Mouse (Mus musculus): Measurements from ENCODE around the gene Slc7a9. TPM values are rescaled to one million over a fixed set of nuclear protein-coding genes. Genes with fewer than 3 reads are reported as not detected.

Gene Slc7a9
- polyA plus RNA-seq, 1 experiment from 2014 or later: 0.27 TPM

DNA sequence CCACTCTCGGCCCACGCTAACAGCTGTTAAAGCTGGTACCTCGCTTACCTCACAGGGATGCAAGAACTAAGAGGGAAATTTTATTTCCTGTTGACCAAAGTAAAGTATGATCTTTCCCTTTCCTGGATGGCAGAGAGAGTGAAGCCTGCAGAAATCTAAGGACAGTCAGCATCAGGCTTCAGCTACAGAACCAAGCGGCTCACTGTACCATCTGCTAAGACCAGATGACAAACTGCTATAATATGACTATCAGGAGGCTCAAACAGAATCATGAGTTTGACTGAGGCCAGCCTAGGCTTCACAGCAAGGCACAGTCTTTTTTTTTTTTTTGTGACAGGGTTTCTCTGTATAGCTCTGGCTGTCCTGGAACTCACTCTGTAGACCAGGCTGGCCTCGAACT lies 16.4 kb downstream of the Slc7a9 start:
- H3K4me1 ChIP-seq (ENCODE audit: insufficient read depth): no peaks in the 10 kb centered on the region
- DNase-seq: no peak
- WGBS (ENCODE audit: insufficient replicate concordance): 88% methylated on average over 5 of the region's 5 CpGs
- no peak overlapping the region for H3K4me3 ChIP-seq (ENCODE audit: low read depth, low read length)
- H3K27me3 ChIP-seq (ENCODE audit: insufficient read depth, low read length): no peaks in the 10 kb centered on the region
- TF ChIP-seq CTCF (IDR thresholded peaks at IDR 0.05; ENCODE audit: low read depth): no peak
- TF ChIP-seq EP300 (IDR thresholded peaks at IDR 0.05; ENCODE audit: low read depth): no peak
- H3K4me2 ChIP-seq (ENCODE audit: low read depth, low read length): no peak overlapping the region
- no peaks in the 10 kb centered on the region for H3K36me3 ChIP-seq (replicated peaks; ENCODE audit: insufficient read depth, low read length)
- no peak overlapping the region for H3K9ac ChIP-seq (replicated peaks)
- H3K9me3 ChIP-seq (ENCODE audit: low read length): no peaks in the 10 kb centered on the region
- no peak for ATAC-seq
- H3K27ac ChIP-seq (ENCODE audit: low read depth): no peak overlapping the region

DNA sequence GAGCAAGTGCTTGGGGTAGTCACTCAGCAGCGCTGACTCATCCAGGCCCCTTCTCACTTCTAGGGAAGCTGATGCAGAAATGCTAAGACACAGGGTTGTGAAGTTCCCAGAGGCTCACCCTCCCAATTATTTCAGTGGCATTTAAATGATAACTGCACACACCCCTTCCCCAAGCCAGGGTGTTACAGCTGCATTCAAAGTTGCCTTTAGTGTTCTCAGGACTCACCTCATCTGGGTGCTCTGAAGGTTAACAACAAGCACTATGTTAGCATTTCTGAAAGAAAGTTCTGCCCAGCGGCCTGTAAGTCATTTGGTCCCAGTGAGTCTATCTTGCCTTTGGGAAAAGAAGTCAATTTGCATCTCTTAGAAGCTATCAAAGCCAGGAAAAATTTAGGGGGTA lies 19.3 kb downstream of the Slc7a9 start:
- no peaks in the 10 kb centered on the region for H3K36me3 ChIP-seq (replicated peaks; ENCODE audit: insufficient read depth, low read length)
- WGBS (ENCODE audit: insufficient replicate concordance): 56% methylated on average over 2 of the region's 2 CpGs
- no peak overlapping the region for H3K4me3 ChIP-seq (ENCODE audit: low read depth, low read length)
- H3K27me3 ChIP-seq (ENCODE audit: insufficient read depth, low read length): no peaks in the 10 kb centered on the region
- no peak for ATAC-seq
- no peak overlapping the region for H3K9ac ChIP-seq (replicated peaks)
- no peak overlapping the region for H3K27ac ChIP-seq (ENCODE audit: low read depth)
- H3K4me2 ChIP-seq (ENCODE audit: low read depth, low read length): no peak overlapping the region
- TF ChIP-seq EP300 (IDR thresholded peaks at IDR 0.05; ENCODE audit: low read depth): no peak
- no peak for TF ChIP-seq CTCF (IDR thresholded peaks at IDR 0.05; ENCODE audit: low read depth)
- DNase-seq: no peak
- no peaks in the 10 kb centered on the region for H3K9me3 ChIP-seq (ENCODE audit: low read length)
- no peaks in the 10 kb centered on the region for H3K4me1 ChIP-seq (ENCODE audit: insufficient read depth)

DNA sequence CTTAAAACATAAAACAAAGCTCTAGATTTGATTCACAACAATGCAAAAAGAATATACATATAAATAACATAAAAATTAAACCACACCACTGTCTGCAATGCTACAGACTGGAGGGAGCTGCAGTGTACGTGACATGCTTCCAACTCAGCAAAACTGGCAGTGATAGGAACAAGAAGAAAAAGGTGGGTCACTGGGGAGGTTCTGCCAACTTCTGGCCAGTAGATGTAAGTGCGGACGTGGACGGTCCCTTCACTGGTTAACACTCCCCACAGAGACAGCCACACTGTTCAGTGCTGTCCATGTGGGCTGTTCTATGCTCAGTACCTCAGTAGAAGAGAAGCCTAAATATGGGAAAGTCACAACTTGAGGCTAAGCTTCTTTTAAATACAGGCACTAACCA lies 22.2 kb downstream of the Slc7a9 start:
- H3K4me1 ChIP-seq (ENCODE audit: insufficient read depth): no peaks in the 10 kb centered on the region
- TF ChIP-seq CTCF (IDR thresholded peaks at IDR 0.05; ENCODE audit: low read depth) (peak; percentile 35), EP300 (IDR thresholded peaks at IDR 0.05; ENCODE audit: low read depth) (no peak)
- no peaks in the 10 kb centered on the region for H3K27me3 ChIP-seq (ENCODE audit: insufficient read depth, low read length)
- H3K36me3 ChIP-seq (replicated peaks; ENCODE audit: insufficient read depth, low read length): no peaks in the 10 kb centered on the region
- H3K4me3 ChIP-seq (ENCODE audit: low read depth, low read length): no peak overlapping the region
- no peak overlapping the region for H3K9ac ChIP-seq (replicated peaks)
- ATAC-seq (no peak), DNase-seq (no peak)
- H3K9me3 ChIP-seq (ENCODE audit: low read length): no peaks in the 10 kb centered on the region
- WGBS (ENCODE audit: insufficient replicate concordance): 45% methylated on average over 4 of the region's 4 CpGs
- no peak overlapping the region for H3K27ac ChIP-seq (ENCODE audit: low read depth)
- H3K4me2 ChIP-seq (ENCODE audit: low read depth, low read length): no peak overlapping the region

DNA sequence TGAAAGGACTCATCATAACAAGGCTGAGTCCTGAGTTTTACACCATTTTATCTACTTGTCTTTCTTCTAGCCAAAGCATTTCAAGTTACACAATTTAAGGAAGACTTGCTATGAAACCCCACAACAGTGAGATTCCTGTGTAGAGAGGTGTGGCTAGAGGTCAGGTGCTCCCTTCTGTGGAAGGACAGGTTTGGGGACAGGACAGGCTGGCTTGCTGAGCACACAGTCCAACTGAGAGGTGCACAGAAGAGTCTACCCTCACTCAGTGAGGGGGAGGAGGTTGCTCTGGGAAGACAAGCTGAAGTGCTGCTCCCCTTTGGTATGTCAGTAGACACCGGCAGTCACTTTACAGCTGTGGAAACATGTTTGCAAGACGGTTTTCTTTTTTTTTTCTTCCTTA lies 27.9 kb downstream of the Slc7a9 start:
- WGBS (ENCODE audit: insufficient replicate concordance): 74% methylated on average over 2 of the region's 2 CpGs

DNA sequence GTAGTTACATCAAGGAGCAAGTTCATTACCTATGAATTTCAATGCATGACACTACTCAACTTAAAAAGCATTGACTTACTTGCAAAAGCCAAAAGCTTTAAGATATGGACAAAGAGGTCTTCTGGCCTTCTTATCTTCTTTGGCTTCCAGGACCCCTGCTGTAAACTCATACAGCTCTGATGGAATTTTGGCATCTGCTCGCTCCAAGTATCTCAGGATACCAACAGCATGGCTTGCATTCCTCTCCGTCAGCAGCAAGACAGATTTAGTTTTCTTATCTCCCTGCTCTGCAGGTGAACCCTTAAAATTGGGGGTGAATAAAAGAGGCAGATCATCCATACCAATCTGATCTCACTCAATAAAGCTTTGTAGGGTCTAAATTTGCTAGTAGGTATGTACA lies 36.5 kb downstream of the Slc7a9 start:
- TF ChIP-seq CTCF (IDR thresholded peaks at IDR 0.05; ENCODE audit: low read depth) (no peak), EP300 (IDR thresholded peaks at IDR 0.05; ENCODE audit: low read depth) (no peak)

More for the DNA sequence above, 27.9 kb downstream of the Slc7a9 start:
- DNase-seq (no peak), ATAC-seq (no peak)
- no peak overlapping the region for H3K27ac ChIP-seq (ENCODE audit: low read depth)
- no peaks in the 10 kb centered on the region for H3K4me1 ChIP-seq (ENCODE audit: insufficient read depth)
- no peak overlapping the region for H3K9ac ChIP-seq (replicated peaks)
- H3K36me3 ChIP-seq (replicated peaks; ENCODE audit: insufficient read depth, low read length): no peaks in the 10 kb centered on the region
- H3K4me2 ChIP-seq (ENCODE audit: low read depth, low read length): no peak overlapping the region
- H3K27me3 ChIP-seq (ENCODE audit: insufficient read depth, low read length): no peaks in the 10 kb centered on the region
- no peak overlapping the region for H3K4me3 ChIP-seq (ENCODE audit: low read depth, low read length)
- no peaks in the 10 kb centered on the region for H3K9me3 ChIP-seq (ENCODE audit: low read length)
- TF ChIP-seq EP300 (IDR thresholded peaks at IDR 0.05; ENCODE audit: low read depth) (no peak), CTCF (IDR thresholded peaks at IDR 0.05; ENCODE audit: low read depth) (no peak)

DNA sequence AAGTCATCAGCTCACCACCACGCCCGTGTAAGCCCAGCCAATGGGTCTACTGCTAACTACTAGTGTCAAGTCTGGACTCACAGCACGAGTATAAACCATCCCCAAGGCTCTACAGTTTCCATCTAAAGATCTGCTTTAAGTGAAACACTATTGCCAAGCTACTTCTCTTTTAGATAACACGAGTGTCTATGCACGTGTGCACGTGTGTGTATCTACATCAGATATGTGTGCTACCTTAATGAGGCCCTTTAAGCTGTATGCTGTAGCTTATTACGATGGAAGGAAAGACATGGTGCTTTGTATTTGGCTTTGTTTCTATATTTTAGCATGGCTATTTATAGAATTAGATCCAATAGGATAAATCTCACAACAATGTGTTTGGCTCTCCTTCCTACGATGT lies 38.0 kb downstream of the Slc7a9 start:
- DNase-seq (no peak), ATAC-seq (no peak)
- Histone ChIP-seq H3K9ac (replicated peaks) (no peak overlapping the region), H3K4me1 (ENCODE audit: insufficient read depth) (no peaks in the 10 kb centered on the region), H3K27me3 (ENCODE audit: insufficient read depth, low read length) (no peaks in the 10 kb centered on the region), H3K36me3 (replicated peaks; ENCODE audit: insufficient read depth, low read length) (no peaks in the 10 kb centered on the region), H3K27ac (ENCODE audit: low read depth) (no peak overlapping the region), H3K4me2 (ENCODE audit: low read depth, low read length) (no peak overlapping the region), H3K4me3 (ENCODE audit: low read depth, low read length) (no peak overlapping the region), H3K9me3 (ENCODE audit: low read length) (no peaks in the 10 kb centered on the region)
- TF ChIP-seq CTCF (IDR thresholded peaks at IDR 0.05; ENCODE audit: low read depth) (no peak), EP300 (IDR thresholded peaks at IDR 0.05; ENCODE audit: low read depth) (no peak)
- WGBS (ENCODE audit: insufficient replicate concordance): 64% methylated on average over 8 of the region's 8 CpGs

More for the DNA sequence above, 36.5 kb downstream of the Slc7a9 start:
- Histone ChIP-seq H3K36me3 (replicated peaks; ENCODE audit: insufficient read depth, low read length) (no peaks in the 10 kb centered on the region), H3K9me3 (ENCODE audit: low read length) (no peaks in the 10 kb centered on the region), H3K27ac (ENCODE audit: low read depth) (no peak overlapping the region), H3K27me3 (ENCODE audit: insufficient read depth, low read length) (no peaks in the 10 kb centered on the region), H3K4me3 (ENCODE audit: low read depth, low read length) (no peak overlapping the region), H3K4me1 (ENCODE audit: insufficient read depth) (no peaks in the 10 kb centered on the region), H3K9ac (replicated peaks) (no peak overlapping the region), H3K4me2 (ENCODE audit: low read depth, low read length) (no peak overlapping the region)
- no peak for ATAC-seq
- WGBS (ENCODE audit: insufficient replicate concordance): 75% methylated on average over 2 of the region's 2 CpGs
- DNase-seq: no peak

DNA sequence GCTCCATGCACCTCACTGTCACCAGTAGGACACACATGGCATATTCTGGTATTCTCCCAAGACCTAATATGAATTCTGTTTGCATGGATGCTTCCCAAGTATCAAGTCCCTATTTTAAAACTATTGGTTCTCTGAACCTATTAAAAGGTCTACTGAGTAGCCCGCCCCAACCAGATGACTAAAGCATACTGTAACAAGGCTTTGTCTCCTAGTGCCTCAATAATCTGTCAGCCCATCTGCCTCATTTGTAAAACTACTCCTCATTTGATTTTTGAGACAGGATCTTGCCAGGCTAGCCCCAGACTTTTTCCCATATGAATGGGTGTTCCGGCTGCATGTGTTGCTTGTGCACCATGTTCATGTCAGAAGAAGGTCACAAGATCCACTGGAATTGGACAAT lies 41.6 kb downstream of the Slc7a9 start:
- Histone ChIP-seq H3K27ac (ENCODE audit: low read depth) (no peak overlapping the region), H3K27me3 (ENCODE audit: insufficient read depth, low read length) (no peaks in the 10 kb centered on the region), H3K4me1 (ENCODE audit: insufficient read depth) (no peaks in the 10 kb centered on the region), H3K4me2 (ENCODE audit: low read depth, low read length) (no peak overlapping the region), H3K9me3 (ENCODE audit: low read length) (no peaks in the 10 kb centered on the region), H3K9ac (replicated peaks) (no peak overlapping the region), H3K4me3 (ENCODE audit: low read depth, low read length) (no peak overlapping the region), H3K36me3 (replicated peaks; ENCODE audit: insufficient read depth, low read length) (no peaks in the 10 kb centered on the region)
- no peak for ATAC-seq
- TF ChIP-seq CTCF (IDR thresholded peaks at IDR 0.05; ENCODE audit: low read depth) (no peak), EP300 (IDR thresholded peaks at IDR 0.05; ENCODE audit: low read depth) (no peak)
- no peak for DNase-seq
- WGBS (ENCODE audit: insufficient replicate concordance): 84% methylated on average over 2 of the region's 2 CpGs
